Mouse (Mus musculus): ENCODE data around the gene Fam20a. TPM values are rescaled to one million over a fixed set of nuclear protein-coding genes. Genes with fewer than 3 reads are reported as not detected.

Gene Fam20a
- polyA plus RNA-seq, 2 experiments, result 3.0 to 3.8 TPM

DNA sequence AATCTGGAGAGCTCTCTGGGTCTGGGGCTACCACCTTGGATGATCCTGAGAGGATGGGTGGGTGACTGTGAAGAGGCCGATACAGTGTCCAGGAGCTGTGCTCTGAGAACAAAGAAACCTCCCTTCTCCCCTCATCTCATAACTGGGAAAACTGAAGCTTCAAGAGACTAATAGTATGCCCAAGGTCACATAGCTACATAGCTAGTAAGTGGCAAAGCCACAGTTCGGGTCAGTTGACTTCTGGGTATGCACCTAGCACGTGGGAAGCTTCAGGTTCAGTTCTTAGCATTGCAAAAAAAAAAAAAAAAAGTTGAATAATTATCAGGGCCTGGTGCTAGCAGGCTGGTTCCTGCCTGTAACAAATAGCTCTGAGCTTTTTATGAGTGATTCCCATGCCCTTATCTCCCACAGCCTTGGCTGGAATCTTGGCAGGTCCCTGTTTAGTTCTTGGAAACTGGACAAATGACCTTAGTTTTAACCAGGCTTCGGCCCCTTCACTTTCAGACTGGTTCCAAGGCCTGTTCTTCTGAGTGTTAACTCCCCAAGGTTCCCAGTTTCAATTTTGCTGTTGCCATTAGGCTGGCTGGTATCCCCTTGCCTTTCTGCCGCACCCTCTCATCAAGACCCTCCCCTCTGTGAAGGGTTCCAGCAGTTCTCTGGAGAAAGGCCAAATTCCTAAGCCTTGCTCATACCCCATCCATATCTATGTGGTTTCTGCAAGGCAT is 80.4 kb downstream of the Fam20a start:
- H3K27me3 ChIP-seq (ENCODE audit: control insufficient read depth, insufficient read depth, low read length), result no peaks in the 10 kb centered on the region
- no peaks in the 10 kb centered on the region for H3K4me1 ChIP-seq (replicated peaks; ENCODE audit: control insufficient read depth in 2 of 2, insufficient read depth in 2 of 2, low read length in 1 of 2)
- H3K9me3 ChIP-seq (ENCODE audit: control insufficient read depth, low read length), result no peaks in the 10 kb centered on the region
- H3K36me3 ChIP-seq (replicated peaks; ENCODE audit: control insufficient read depth, insufficient read depth, low read depth), result no peaks in the 10 kb centered on the region
- TF ChIP-seq EP300 (IDR thresholded peaks at IDR 0.05; ENCODE audit: low read depth), result no peak
- TF ChIP-seq CTCF (IDR thresholded peaks at IDR 0.05; ENCODE audit: low read depth), result no peak
- ATAC-seq (ENCODE audit: insufficient read depth), result no peak
- no peak overlapping the region for H3K4me3 ChIP-seq (ENCODE audit: insufficient read depth in 1 of 2, low read depth in 2 of 2, low read length in 2 of 2)
- no peak overlapping the region for H3K4me2 ChIP-seq (ENCODE audit: low read depth)
- 61% methylated on average over 5 of the region's 5 CpGs for WGBS (ENCODE audit: insufficient replicate concordance)
- H3K27ac ChIP-seq, result no peak overlapping the region
- no peak for DNase-seq (ENCODE audit: low read depth in 3 of 3, low spot score in 3 of 3)
- H3K9ac ChIP-seq (replicated peaks), result no peak overlapping the region

DNA sequence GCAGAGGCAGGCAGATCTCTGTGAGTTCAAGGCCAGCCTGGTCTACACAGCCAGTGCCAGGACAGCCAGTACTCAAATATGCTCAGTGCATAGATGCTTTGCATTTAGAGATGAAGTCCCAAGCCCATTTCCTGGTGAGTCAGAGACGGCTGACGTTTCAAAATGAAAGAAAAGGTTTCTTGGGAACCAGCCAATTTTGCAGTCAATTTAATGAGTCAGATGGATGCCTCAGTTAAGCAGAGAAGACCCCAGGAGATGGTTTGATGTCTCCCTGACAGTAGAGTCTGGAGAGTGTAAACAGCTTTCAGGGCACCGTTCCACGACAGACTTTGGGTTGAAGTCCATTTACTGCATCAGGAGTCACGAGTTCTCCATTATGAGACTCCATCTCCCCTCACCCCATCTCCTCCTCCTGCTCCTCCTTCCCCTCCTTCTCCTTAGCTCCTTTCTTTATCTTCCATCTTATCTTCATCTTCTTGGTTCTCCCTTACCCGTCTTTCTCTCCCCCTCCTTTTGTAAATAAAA is 86.1 kb downstream of the Fam20a start:
- Histone ChIP-seq H3K27me3 (ENCODE audit: control insufficient read depth, insufficient read depth, low read length) (no peaks in the 10 kb centered on the region), H3K4me2 (ENCODE audit: low read depth) (no peak overlapping the region), H3K27ac (no peak overlapping the region), H3K4me1 (replicated peaks; ENCODE audit: control insufficient read depth in 2 of 2, insufficient read depth in 2 of 2, low read length in 1 of 2) (no peaks in the 10 kb centered on the region), H3K9ac (replicated peaks) (no peak overlapping the region), H3K4me3 (ENCODE audit: insufficient read depth in 1 of 2, low read depth in 2 of 2, low read length in 2 of 2) (no peak overlapping the region), H3K9me3 (ENCODE audit: control insufficient read depth, low read length) (no peaks in the 10 kb centered on the region), H3K36me3 (replicated peaks; ENCODE audit: control insufficient read depth, insufficient read depth, low read depth) (no peaks in the 10 kb centered on the region)
- no peak for DNase-seq (ENCODE audit: low read depth in 3 of 3, low spot score in 3 of 3)
- no peak for ATAC-seq (ENCODE audit: insufficient read depth)
- WGBS (ENCODE audit: insufficient replicate concordance), result 62% methylated on average over 6 of the region's 6 CpGs
- no peak for TF ChIP-seq CTCF (IDR thresholded peaks at IDR 0.05; ENCODE audit: low read depth)

DNA sequence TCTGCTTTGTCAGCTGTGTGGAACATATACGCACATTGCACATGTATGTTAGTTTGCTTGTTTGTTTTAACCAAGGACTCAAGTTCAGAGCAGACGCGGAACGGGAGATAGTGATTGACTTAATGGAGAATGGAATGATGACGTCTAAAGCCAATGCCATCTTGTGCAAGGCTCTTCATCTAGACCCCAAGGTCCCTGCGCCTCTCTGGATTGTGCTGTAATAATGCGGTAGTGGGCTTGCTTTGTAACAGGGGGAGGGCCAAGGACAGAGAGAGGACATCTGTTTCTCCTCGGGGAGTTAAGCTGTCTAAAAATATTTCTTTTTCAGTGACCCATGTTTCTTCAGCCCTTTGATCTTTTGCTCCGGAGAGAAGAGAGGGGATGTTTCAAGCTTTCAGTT is 87.2 kb downstream of the Fam20a start:
- Histone ChIP-seq H3K27me3 (ENCODE audit: control insufficient read depth, insufficient read depth, low read length) (no peaks in the 10 kb centered on the region), H3K4me2 (ENCODE audit: low read depth) (no peak overlapping the region), H3K4me1 (replicated peaks; ENCODE audit: control insufficient read depth in 2 of 2, insufficient read depth in 2 of 2, low read length in 1 of 2) (no peaks in the 10 kb centered on the region), H3K36me3 (replicated peaks; ENCODE audit: control insufficient read depth, insufficient read depth, low read depth) (no peaks in the 10 kb centered on the region), H3K9ac (replicated peaks) (no peak overlapping the region), H3K9me3 (ENCODE audit: control insufficient read depth, low read length) (no peaks in the 10 kb centered on the region), H3K4me3 (ENCODE audit: insufficient read depth in 1 of 2, low read depth in 2 of 2, low read length in 2 of 2) (no peak overlapping the region), H3K27ac (no peak overlapping the region)
- no peak for ATAC-seq (ENCODE audit: insufficient read depth)
- TF ChIP-seq CTCF (IDR thresholded peaks at IDR 0.05; ENCODE audit: low read depth), result no peak
- TF ChIP-seq EP300 (IDR thresholded peaks at IDR 0.05; ENCODE audit: low read depth), result no peak
- WGBS (ENCODE audit: insufficient replicate concordance), result 74% methylated on average over 9 of the region's 9 CpGs
- no peak for DNase-seq (ENCODE audit: low read depth in 3 of 3, low spot score in 3 of 3)

DNA sequence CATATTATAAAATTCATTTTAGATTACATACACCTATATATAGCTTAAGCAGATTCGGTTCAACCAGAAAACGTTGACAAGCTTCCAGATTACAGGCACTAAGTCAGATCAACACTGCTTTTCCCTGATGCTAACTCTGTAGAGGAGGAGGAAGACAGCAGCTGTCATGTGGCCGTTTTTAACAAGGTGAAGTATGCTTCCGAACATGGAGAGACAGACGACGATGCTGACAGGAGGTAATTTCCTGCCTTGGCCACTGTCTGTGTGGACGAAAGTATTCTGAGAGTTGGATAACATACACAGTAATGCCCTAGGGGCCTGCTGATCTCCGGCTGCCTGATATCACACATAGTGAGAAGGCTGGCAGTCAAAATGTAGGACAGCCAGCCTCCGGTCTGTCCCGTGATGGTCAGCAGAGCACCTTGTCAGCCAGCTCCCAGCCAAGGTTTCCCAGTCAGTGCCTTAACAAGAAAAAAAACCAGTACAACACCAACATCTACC is 93.0 kb downstream of the Fam20a start:
- H3K27ac ChIP-seq, result no peak overlapping the region
- H3K4me1 ChIP-seq (replicated peaks; ENCODE audit: control insufficient read depth in 2 of 2, insufficient read depth in 2 of 2, low read length in 1 of 2), result peaks cover 0 to 9% of the 10 kb centered on the region in 2 experiments; a peak in 2 of 4 replicates
- no peak overlapping the region for H3K4me2 ChIP-seq (ENCODE audit: low read depth)
- TF ChIP-seq CTCF (IDR thresholded peaks at IDR 0.05; ENCODE audit: low read depth), result no peak
- no peak for TF ChIP-seq EP300 (IDR thresholded peaks at IDR 0.05; ENCODE audit: low read depth)
- no peak overlapping the region for H3K4me3 ChIP-seq (ENCODE audit: insufficient read depth in 1 of 2, low read depth in 2 of 2, low read length in 2 of 2)
- no peaks in the 10 kb centered on the region for H3K9me3 ChIP-seq (ENCODE audit: control insufficient read depth, low read length)
- WGBS (ENCODE audit: insufficient replicate concordance), result 65% methylated on average over 10 of the region's 10 CpGs
- no peaks in the 10 kb centered on the region for H3K36me3 ChIP-seq (replicated peaks; ENCODE audit: control insufficient read depth, insufficient read depth, low read depth)
- ATAC-seq (ENCODE audit: insufficient read depth) (no peak), DNase-seq (ENCODE audit: low read depth in 3 of 3, low spot score in 3 of 3) (no peak)
- H3K9ac ChIP-seq (replicated peaks), result no peak overlapping the region
- no peaks in the 10 kb centered on the region for H3K27me3 ChIP-seq (ENCODE audit: control insufficient read depth, insufficient read depth, low read length)

DNA sequence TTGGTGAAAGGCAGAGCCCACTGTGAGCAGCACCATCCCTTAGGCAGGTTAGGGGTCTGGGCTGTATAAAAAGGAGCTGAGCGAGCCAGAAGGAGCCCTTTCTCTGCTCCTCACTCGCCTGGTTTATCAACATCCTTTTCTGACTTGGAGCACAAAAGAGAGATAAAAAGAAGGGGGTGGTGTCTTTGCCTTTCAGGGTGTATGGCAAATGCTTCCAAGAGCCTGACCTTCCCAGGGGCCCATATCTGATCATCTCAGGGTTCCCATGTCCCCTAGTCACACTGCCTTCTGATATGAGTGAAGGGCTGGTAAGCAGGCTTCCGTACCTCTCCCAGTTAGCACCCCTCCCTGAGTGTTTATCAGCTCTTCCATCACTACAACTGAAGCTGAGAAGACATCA is 94.0 kb downstream of the Fam20a start:
- Histone ChIP-seq H3K27me3 (ENCODE audit: control insufficient read depth, insufficient read depth, low read length) (no peaks in the 10 kb centered on the region), H3K4me3 (ENCODE audit: insufficient read depth in 1 of 2, low read depth in 2 of 2, low read length in 2 of 2) (no peak overlapping the region), H3K36me3 (replicated peaks; ENCODE audit: control insufficient read depth, insufficient read depth, low read depth) (no peaks in the 10 kb centered on the region), H3K9ac (replicated peaks) (no peak overlapping the region), H3K9me3 (ENCODE audit: control insufficient read depth, low read length) (no peaks in the 10 kb centered on the region), H3K4me2 (ENCODE audit: low read depth) (no peak overlapping the region), H3K27ac (no peak overlapping the region), H3K4me1 (replicated peaks; ENCODE audit: control insufficient read depth in 2 of 2, insufficient read depth in 2 of 2, low read length in 1 of 2) (peaks cover 0 to 9% of the 10 kb centered on the region in 2 experiments; a peak in 2 of 4 replicates)
- peak; percentile 76 for ATAC-seq (ENCODE audit: insufficient read depth)
- no peak for DNase-seq (ENCODE audit: low read depth in 3 of 3, low spot score in 3 of 3)
- WGBS (ENCODE audit: insufficient replicate concordance), result 18% methylated on average over 3 of the region's 3 CpGs
- TF ChIP-seq CTCF (IDR thresholded peaks at IDR 0.05; ENCODE audit: low read depth), result no peak
- TF ChIP-seq EP300 (IDR thresholded peaks at IDR 0.05; ENCODE audit: low read depth), result no peak

Measured in liver, embryonic 14.5 days (tissue).